Mouse (Mus musculus): ENCODE measurements around the gene Ptpn7. TPM values are rescaled to one million over a fixed set of nuclear protein-coding genes. Genes with fewer than 3 reads are reported as not detected.
"Not testable (repeated sequence)": the region's sequence is repeated elsewhere in the genome, so short reads cannot be mapped to it uniquely, and the experiment has no call there.

The Ptpn7 gene
- total RNA-seq, 2 experiments from 2014 or later, result not detected

- DNase-seq (ENCODE audit: low spot score in 2 of 2), result no peak
Observed at GRCm38 (mm10) chr1:135183941-135184570, 51.6 kb downstream of the Ptpn7 start.

GRCm38 (mm10) chr1:135185936-135186335 is 53.4 kb downstream of the Ptpn7 start:
- DNase-seq (ENCODE audit: low spot score in 2 of 2), result no peak

GRCm38 (mm10) chr1:135186427-135186826 is 53.9 kb downstream of the Ptpn7 start:
- DNase-seq (ENCODE audit: low spot score in 2 of 2), result no peak

DNA sequence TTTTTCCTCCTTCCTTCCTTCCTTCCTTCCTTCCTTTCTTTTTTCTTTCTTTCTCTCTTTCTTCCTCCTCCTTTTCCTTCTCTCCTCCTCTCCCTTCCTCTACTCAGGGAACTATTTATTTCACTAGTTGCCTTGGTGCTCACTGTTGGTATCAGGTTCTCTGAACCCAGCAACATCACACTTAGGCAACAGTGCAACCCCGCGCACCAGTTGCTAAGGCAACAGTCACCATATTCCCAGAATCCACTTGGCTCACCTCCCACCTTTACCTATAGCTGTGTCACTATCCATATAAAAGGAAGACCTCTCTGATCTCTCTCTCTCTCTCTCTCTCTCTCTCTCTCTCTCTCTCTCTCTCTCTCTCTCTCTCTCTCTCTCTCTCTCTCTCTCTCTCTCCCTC is 54.5 kb downstream of the Ptpn7 start:
- DNase-seq (ENCODE audit: low spot score in 2 of 2), result not testable (repeated sequence)

- no peak for DNase-seq (ENCODE audit: low spot score in 2 of 2)
Observed at GRCm38 (mm10) chr1:135188197-135188596, 55.7 kb downstream of the Ptpn7 start.

DNA sequence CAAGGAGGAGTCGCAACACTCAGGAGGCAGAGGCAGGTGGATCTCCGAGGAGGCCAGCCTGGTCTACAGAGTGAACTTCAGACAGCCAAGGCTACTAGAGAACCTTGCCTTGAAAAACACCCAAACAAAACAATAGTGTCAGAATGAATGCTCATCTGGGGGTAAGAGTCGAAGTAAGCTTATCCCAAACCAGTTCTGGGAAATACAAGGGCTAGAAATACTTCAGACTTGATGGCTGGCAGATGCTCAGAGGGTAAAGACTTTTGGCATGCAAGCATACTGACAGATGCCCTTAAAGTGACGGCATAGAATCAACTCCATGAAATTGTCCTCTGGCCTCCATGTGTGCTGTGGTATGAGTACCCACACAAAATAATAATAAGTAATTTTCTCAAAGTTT is 56.7 kb downstream of the Ptpn7 start:
- DNase-seq (ENCODE audit: low spot score in 2 of 2), result no peak

GRCm38 (mm10) chr1:135194335-135194734 is 61.8 kb downstream of the Ptpn7 start:
- not testable (repeated sequence) for DNase-seq (ENCODE audit: low spot score in 2 of 2)

Other genes with a start within 250 kb of the Ptpn7 start
- gene Ppp1r12b, start 176.8 kb upstream of the Ptpn7 start, total RNA-seq (2021), result 10 to 100 TPM; 67.8 to 74.7 TPM
- gene Ube2t, start 170.1 kb upstream of the Ptpn7 start, total RNA-seq (2021), result 1 to 10 TPM; 2.1 to 2.4 TPM
- gene Lgr6, start 27.4 kb upstream of the Ptpn7 start, total RNA-seq (2021), result 1 to 10 TPM; 1.6 to 2.5 TPM
- 100 to 1,000 TPM; 307 to 334 TPM for gene Arl8a, start 14.1 kb downstream of the Ptpn7 start, total RNA-seq (2021)
- gene Gpr37l1, start 35.0 kb downstream of the Ptpn7 start, total RNA-seq (2021), result 100 to 1,000 TPM; 186 to 187 TPM
- gene Elf3, start 125.9 kb downstream of the Ptpn7 start, total RNA-seq (2021), result not detected
- gene Rnpep, start 151.4 kb downstream of the Ptpn7 start, total RNA-seq (2021), result 10 to 100 TPM; 52.5 to 57.8 TPM
- 100 to 1,000 TPM; 169 to 172 TPM for gene Timm17a, start 181.1 kb downstream of the Ptpn7 start, total RNA-seq (2021)
- gene Lmod1, start 192.1 kb downstream of the Ptpn7 start, total RNA-seq (2021), result under 1 TPM; 0.50 to 0.53 TPM
- 100 to 1,000 TPM; 130 to 131 TPM for gene Shisa4, start 242.5 kb downstream of the Ptpn7 start, total RNA-seq (2021)